Mouse (Mus musculus) liver, embryonic 14.5 days (tissue): ENCODE results near the gene Gm10228. TPM values are rescaled to one million over a fixed set of nuclear protein-coding genes. Genes with fewer than 3 reads are reported as not detected.
"Not testable (repeated sequence)": the region's sequence is repeated elsewhere in the genome, so short reads cannot be mapped to it uniquely, and the experiment has no call there.

Experiments
- ATAC-seq: fragments of 200-750 bp; cut with Nextera tagmentation; 2 replicates; pipeline ENCODE4 v1.8.0; 2017; ENCODE audit warnings: moderate number of reproducible peaks, mild to moderate bottlenecking, moderate library complexity; ENCODE audit not compliant: insufficient read depth
- DNase-seq, 3 experiments: peaks; one replicate each; pipeline ENCODE4 v3.0.0-alpha.2; 2012 to 2013; ENCODE audit warnings: low read depth in 3 of 3, low spot score in 3 of 3
- H3K27ac ChIP-seq: fragments of 300-500 bp; sonication (generic); 2 replicates; pipeline ENCODE4 v1.5.1; 2014; ENCODE audit warnings: moderate library complexity, mild to moderate bottlenecking, control low read depth, inconsistent platforms
- H3K27me3 ChIP-seq: fragments of 300-500 bp; sonication (generic); 2 replicates; pipeline ENCODE4 v1.6.1; 2014; ENCODE audit warnings: mild to moderate bottlenecking, low read length, moderate library complexity; ENCODE audit not compliant: control insufficient read depth, insufficient read depth
- H3K36me3 ChIP-seq: fragments of 300-500 bp; sonication (generic); replicated peaks from 2 replicates; pipeline ENCODE4 v1.6.1; 2014; ENCODE audit warnings: low read depth; ENCODE audit not compliant: control insufficient read depth, insufficient read depth
- H3K4me1 ChIP-seq, 2 experiments: fragments of 200-500 bp in 1 of 2; fragments of 300-500 bp in 1 of 2; sonication (generic) in 1 of 2; replicated peaks; 2 replicates each; pipeline ENCODE4 v1.6.1; 2012 to 2014; ENCODE audit warnings: antibody characterized with exemption in 1 of 2, inconsistent platforms in 1 of 2, low read length in 1 of 2; ENCODE audit not compliant: control insufficient read depth in 2 of 2, insufficient read depth in 2 of 2
- H3K4me2 ChIP-seq: fragments of 300-500 bp; sonication (generic); 2 replicates; pipeline ENCODE4 v1.6.1; 2014; ENCODE audit warnings: low read depth, mild to moderate bottlenecking, control low read depth, moderate library complexity
- H3K4me3 ChIP-seq, 2 experiments: fragments of 200-500 bp in 1 of 2; fragments of 300-500 bp in 1 of 2; sonication (generic) in 1 of 2; 2 replicates each; pipeline ENCODE4 v1.5.1; 2012 to 2014; ENCODE audit warnings: low read depth in 2 of 2, low read length in 2 of 2, mild to moderate bottlenecking in 2 of 2, control low read depth in 1 of 2, inconsistent platforms in 1 of 2, moderate library complexity in 1 of 2; ENCODE audit not compliant: insufficient read depth in 1 of 2
- H3K9ac ChIP-seq: fragments of 300-500 bp; sonication (generic); replicated peaks from 2 replicates; pipeline ENCODE4 v1.6.1; 2014; ENCODE audit warnings: mild to moderate bottlenecking, control low read depth, moderate library complexity
- H3K9me3 ChIP-seq: fragments of 300-500 bp; sonication (generic); 2 replicates; pipeline ENCODE4 v1.6.1; 2016; ENCODE audit warnings: low read length, mixed read lengths; ENCODE audit not compliant: control insufficient read depth
- CTCF ChIP-seq: IDR thresholded peaks from 2 replicates; pipeline ENCODE4 v1.5.1; 2016; ENCODE audit warnings: antibody characterized with exemption, low read depth, control low read depth
- WGBS: fragments of 180-500 bp; shearing (Covaris S2); extraction: QIAGEN DNeasy Blood & Tissue Kit; methylation state at CpG from one replicate; pipeline ENCODE4 v1.1.7; 2014; ENCODE audit not compliant: insufficient replicate concordance; 5-methylcytosine and 5-hydroxymethylcytosine counted together
- polyA plus RNA-seq, 2 experiments: library from polyadenylated mRNA; depleted of rRNA in 1 of 2; stranded (reverse) in 1 of 2; unstranded in 1 of 2; fragments of >200 nt; fragmentation: Nextera tagmentation in 1 of 2; extraction: Ambion mirVana in 1 of 2; gene quantifications; 2 replicates each; pipeline versions ENCODE4 v1.2.1 to v1.2.3; 2012 to 2014

Gene Gm10228
- polyA plus RNA-seq (2012; rRNA removed) = not detected in 2 replicates
- not detected in 2 replicates for polyA plus RNA-seq (2014; fragmentation: Nextera tagmentation; extraction: Ambion mirVana)

DNA sequence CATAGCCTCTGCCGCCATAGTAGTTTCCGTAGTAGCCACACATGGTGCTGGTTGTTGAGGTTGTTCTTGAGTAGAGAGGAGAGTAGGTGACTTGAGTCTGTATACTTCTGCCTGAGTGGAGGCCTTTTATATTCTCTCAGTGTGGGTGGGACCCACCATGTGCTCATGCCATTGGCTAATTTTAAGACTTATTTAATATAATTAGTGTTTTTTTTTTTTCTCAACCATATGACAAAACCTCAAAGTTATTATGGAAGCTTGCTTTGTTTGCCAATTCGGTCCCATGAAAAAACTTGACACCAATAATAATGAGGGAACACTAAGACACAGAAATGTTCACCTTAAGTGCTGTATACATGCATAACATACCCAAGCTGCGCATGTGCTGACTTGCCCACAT, at the start of gene Gm10228:
TSS of gene Gm10228 (minus strand) at position 101 of the 400 bp plus-strand sequence.
- WGBS = 59% methylated on average over 2 of the region's 4 CpGs
- ATAC-seq, H3K9me3 ChIP-seq: not testable (repeated sequence)

DNA sequence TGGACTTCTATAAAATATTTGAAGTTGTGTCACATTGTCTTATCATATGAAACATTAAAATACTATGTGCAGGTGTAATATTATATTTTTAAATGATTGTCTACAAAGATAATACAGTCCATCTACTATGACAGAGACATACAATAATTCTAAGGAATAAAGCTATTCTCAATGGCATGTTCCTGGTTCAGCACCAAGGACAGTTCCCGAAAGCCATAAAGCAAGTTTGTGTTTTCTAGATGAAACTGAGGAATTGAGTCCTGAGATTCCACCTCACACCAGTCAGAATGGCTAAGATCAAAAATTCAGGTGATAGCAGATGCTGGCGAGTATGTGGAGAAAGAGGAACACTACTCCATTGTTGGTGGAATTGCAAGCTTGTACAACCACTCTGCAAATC, 29.8 kb upstream of the Gm10228 start:
- 31% methylated on average over 2 of the region's 2 CpGs for WGBS
- H3K9me3 ChIP-seq, DNase-seq, H3K27ac ChIP-seq, H3K27me3 ChIP-seq, H3K36me3 ChIP-seq, ATAC-seq, H3K9ac ChIP-seq, H3K4me1 ChIP-seq, H3K4me2 ChIP-seq, H3K4me3 ChIP-seq: not testable (repeated sequence)

More for the DNA sequence above, at the start of gene Gm10228:
- not testable (repeated sequence) for H3K4me3 ChIP-seq, H3K27me3 ChIP-seq, H3K4me1 ChIP-seq, H3K36me3 ChIP-seq, H3K27ac ChIP-seq, H3K4me2 ChIP-seq, H3K9ac ChIP-seq, DNase-seq

DNA sequence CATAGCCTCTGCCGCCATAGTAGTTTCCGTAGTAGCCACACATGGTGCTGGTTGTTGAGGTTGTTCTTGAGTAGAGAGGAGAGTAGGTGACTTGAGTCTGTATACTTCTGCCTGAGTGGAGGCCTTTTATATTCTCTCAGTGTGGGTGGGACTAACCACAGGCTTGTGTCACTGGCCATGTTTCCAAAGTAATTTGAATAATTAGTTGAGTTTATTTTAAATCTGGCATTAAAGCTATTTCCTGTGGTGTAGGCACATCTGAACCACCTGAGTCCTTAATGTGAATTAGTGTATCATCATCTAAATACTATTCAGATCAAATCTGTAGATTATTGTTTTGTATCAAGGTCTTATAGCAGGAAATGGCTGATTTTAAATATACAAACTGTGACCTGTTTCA, 22.6 kb upstream of the Gm10228 start, which contains the start of gene 1110025L11Rik:
TSS of gene 1110025L11Rik (minus strand) at position 101 of the 400 bp plus-strand sequence.
- not testable (repeated sequence) for H3K4me1 ChIP-seq, ATAC-seq, H3K9ac ChIP-seq, DNase-seq, H3K27me3 ChIP-seq, H3K4me2 ChIP-seq, H3K36me3 ChIP-seq, H3K9me3 ChIP-seq, H3K4me3 ChIP-seq, H3K27ac ChIP-seq
- no CpG with 5 or more reads among the region's 2 CpGs for WGBS

DNA sequence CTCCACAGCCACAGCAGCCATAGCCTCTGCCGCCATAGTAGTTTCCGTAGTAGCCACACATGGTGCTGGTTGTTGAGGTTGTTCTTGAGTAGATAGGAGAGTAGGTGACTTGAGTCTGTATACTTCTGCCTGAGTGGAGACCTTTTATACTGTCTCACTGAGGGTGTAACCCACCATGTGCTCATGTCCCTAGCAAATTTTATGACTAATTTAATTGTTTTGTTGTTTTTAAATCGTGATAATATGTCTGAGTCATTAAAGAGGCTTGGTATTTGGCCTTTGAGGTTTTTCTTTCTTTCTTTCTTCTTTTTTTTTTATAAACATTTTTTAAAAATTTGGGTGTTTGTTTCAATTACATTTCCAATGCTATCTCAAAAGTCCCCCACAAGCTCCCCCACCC, 6.5 kb upstream of the Gm10228 start, which contains the start of gene Krtap6-5:
TSS of gene Krtap6-5 (minus strand) at position 101 of the 400 bp plus-strand sequence.
- H3K9me3 ChIP-seq = no peaks in the 10 kb centered on the region
- no peak within 1 kb of the TSS for H3K27ac ChIP-seq
- DNase-seq (no peak), ATAC-seq (no peak)
- 67% methylated on average over 3 of the region's 3 CpGs for WGBS
- no peak within 1 kb of the TSS for H3K4me3 ChIP-seq
- H3K27me3 ChIP-seq = no peaks in the 10 kb centered on the region
- H3K4me2 ChIP-seq = no peak within 1 kb of the TSS
- H3K36me3 ChIP-seq = no peaks in the 10 kb centered on the region
- no peaks in the 10 kb centered on the region for H3K4me1 ChIP-seq
- H3K9ac ChIP-seq = no peak within 1 kb of the TSS
- no peak for TF ChIP-seq CTCF

DNA sequence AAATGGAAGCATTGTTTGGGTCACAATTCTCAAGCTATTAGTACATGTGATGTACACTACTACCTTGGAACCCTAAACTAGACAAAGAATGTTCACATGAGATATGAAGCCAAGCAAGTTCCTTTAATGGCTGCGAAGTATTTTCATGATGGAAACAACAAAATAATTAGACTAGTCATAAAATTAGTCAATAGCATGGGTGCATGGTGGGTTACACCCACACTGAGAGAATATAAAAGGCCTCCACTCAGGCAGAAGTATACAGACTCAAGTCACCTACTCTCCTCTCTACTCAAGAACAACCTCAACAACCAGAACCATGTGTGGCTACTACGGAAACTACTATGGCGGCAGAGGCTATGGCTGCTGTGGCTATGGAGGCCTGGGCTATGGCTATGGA, 9.9 kb downstream of the Gm10228 start, which contains the start of gene Krtap6-1:
TSS of gene Krtap6-1 (plus strand) at position 301 of the 400 bp plus-strand sequence.
- 72% methylated on average over 3 of the region's 3 CpGs for WGBS

DNA sequence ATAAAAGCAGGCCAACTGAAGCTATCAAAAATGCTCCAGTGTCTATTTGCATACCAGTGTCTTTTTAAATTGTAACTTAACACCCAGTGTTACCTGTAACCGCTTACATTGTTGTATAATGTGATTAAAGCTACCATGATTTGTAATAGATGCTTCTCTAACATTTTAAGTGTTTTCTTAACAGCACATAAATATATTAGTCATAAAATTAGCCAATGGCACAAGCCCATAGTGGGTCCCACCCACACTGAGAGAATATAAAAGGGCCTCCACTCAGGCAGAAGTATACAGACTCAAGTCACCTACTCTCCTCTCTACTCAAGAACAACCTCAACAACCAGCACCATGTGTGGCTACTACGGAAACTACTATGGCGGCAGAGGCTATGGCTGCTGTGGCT, 26.3 kb downstream of the Gm10228 start, which contains the start of gene Gm10229:
TSS of gene Gm10229 (plus strand) at position 301 of the 400 bp plus-strand sequence.
- H3K9ac ChIP-seq, H3K27me3 ChIP-seq, H3K4me3 ChIP-seq, H3K4me1 ChIP-seq, DNase-seq, H3K4me2 ChIP-seq, H3K27ac ChIP-seq, ATAC-seq, H3K36me3 ChIP-seq, H3K9me3 ChIP-seq: not testable (repeated sequence)
- WGBS = 42% methylated on average over 1 of the region's 3 CpGs

More for the DNA sequence above, 9.9 kb downstream of the Gm10228 start, which contains the start of gene Krtap6-1:
- not testable (repeated sequence) for H3K4me1 ChIP-seq, H3K4me3 ChIP-seq, DNase-seq, ATAC-seq, H3K27me3 ChIP-seq, H3K36me3 ChIP-seq, H3K4me2 ChIP-seq, H3K9me3 ChIP-seq, H3K9ac ChIP-seq, H3K27ac ChIP-seq
